Mouse (Mus musculus): ENCODE measurements around the gene Gdpgp1. TPM values are rescaled to one million over a fixed set of nuclear protein-coding genes. Genes with fewer than 3 reads are reported as not detected.

Gdpgp1 gene
- total and polyA plus RNA-seq, 3 experiments = 2.0 to 3.6 (median 3.0) TPM

DNA sequence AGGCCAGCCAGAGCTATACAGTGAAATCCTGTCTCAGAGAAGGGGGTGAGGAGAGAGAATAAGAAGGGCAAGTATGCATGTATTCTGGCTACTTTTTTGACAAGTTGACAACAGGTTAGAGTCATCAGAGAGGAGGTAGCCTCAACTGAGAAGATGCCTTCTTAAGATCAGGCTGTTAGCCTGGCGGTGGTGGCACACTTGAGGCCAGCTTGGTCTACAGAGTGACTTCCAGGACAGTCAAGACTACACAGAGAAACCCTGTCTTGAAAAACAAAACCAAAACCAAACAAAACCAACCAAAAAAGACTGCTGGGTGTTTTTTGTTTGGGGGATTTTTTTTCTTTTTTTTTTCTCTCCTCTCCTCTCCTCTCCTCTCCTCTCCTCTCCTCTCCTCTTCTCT lies 49.2 kb upstream of the Gdpgp1 start:
- Histone ChIP-seq H3K36me3 (replicated peaks in 1 of 2; ENCODE audit: control insufficient read depth in 1 of 2, insufficient read depth in 1 of 2, low read length in 1 of 2) (no peaks in the 10 kb centered on the region), H3K27ac (ENCODE audit: insufficient read depth, low read depth) (peak overlapping the region; percentile 77), H3K79me2 (replicated peaks; ENCODE audit: control insufficient read depth, extremely low read depth, insufficient read depth, poor library complexity, severe bottlenecking) (no peaks in the 10 kb centered on the region), H3K9ac (ENCODE audit: insufficient read depth, low read depth) (peak overlapping the region; percentile 9; the same call in 1 of the 2 replicates), H3K4me2 (ENCODE audit: insufficient read depth, low read depth, poor library complexity, severe bottlenecking) (no peak overlapping the region), H3K9me3 (replicated peaks; ENCODE audit: low read length) (peaks cover 4% of the 10 kb centered on the region), H3K27me3 (replicated peaks) (no peaks in the 10 kb centered on the region), H3K4me3 (replicated peaks in 1 of 3; ENCODE audit: low read depth in 2 of 3, low read length in 2 of 3, poor library complexity in 1 of 3) (no peak overlapping the region), H3K4me1 (ENCODE audit: control insufficient read depth in 1 of 2, insufficient read depth in 2 of 2) (peaks cover 13 to 62% of the 10 kb centered on the region in 2 experiments)
- DNase-seq (ENCODE audit: extremely low read depth) = no peak
- dilution Hi-C loops (cut with MboI; ENCODE audit: extremely low pct_ligation_motif_present, extremely low pct_unique_long_range_greater_than_20kb, low sequenced_read_pairs) = no loop called here
- in situ Hi-C loops (cut with MboI; ENCODE audit: low pct_ligation_motif_present, low pct_unique_long_range_greater_than_20kb, low sequenced_read_pairs) = no loop called here
- TF ChIP-seq ZNF384 (IDR thresholded peaks at IDR 0.05; ENCODE audit: low read depth, low read length) (peak; percentile 86), CTCF (conservative IDR thresholded peaks at IDR 0.05 in 1 of 2, IDR thresholded peaks at IDR 0.05 in 1 of 2; ENCODE audit: low read depth in 2 of 2, low read length in 2 of 2) (no peak), MEF2A (IDR thresholded peaks at IDR 0.05; ENCODE audit: borderline replicate concordance, low read depth, low read length) (peak; percentile 14; the same call in 1 of the 2 replicates)

DNA sequence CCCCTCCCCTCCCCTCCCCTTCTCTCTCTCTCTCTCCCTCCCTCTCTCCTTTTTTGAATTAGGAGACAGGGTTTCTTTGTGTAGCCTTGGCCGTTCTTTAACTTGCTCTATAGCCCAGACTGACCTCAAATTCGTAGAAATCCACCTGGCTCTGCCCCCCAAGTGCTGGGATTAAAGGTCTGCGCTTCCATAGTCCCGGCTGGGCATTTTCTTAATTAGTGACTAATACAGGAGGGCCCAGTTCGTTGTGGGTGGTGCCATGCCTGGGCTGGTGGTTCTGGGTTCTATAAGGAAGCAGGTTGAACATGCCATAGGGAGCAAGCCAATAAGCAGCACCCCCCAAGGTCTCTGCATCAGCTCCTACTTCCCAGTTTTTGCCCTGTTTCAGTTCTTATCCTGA lies 48.7 kb upstream of the Gdpgp1 start:
- H3K27ac ChIP-seq (ENCODE audit: insufficient read depth, low read depth) = no peak overlapping the region
- in situ Hi-C loops (cut with MboI; ENCODE audit: low pct_ligation_motif_present, low pct_unique_long_range_greater_than_20kb, low sequenced_read_pairs) (no loop called here), dilution Hi-C loops (cut with MboI; ENCODE audit: extremely low pct_ligation_motif_present, extremely low pct_unique_long_range_greater_than_20kb, low sequenced_read_pairs) (no loop called here)
- H3K9me3 ChIP-seq (replicated peaks; ENCODE audit: low read length) = no peaks in the 10 kb centered on the region
- peaks cover 13 to 60% of the 10 kb centered on the region in 2 experiments for H3K4me1 ChIP-seq (ENCODE audit: control insufficient read depth in 1 of 2, insufficient read depth in 2 of 2)
- DNase-seq (ENCODE audit: extremely low read depth) = no peak
- H3K4me2 ChIP-seq (ENCODE audit: insufficient read depth, low read depth, poor library complexity, severe bottlenecking) = no peak overlapping the region
- no peak overlapping the region for H3K4me3 ChIP-seq (replicated peaks in 1 of 3; ENCODE audit: low read depth in 2 of 3, low read length in 2 of 3, poor library complexity in 1 of 3)
- no peaks in the 10 kb centered on the region for H3K79me2 ChIP-seq (replicated peaks; ENCODE audit: control insufficient read depth, extremely low read depth, insufficient read depth, poor library complexity, severe bottlenecking)
- H3K9ac ChIP-seq (ENCODE audit: insufficient read depth, low read depth) = no peak overlapping the region
- no peaks in the 10 kb centered on the region for H3K36me3 ChIP-seq (replicated peaks in 1 of 2; ENCODE audit: control insufficient read depth in 1 of 2, insufficient read depth in 1 of 2, low read length in 1 of 2)
- no peaks in the 10 kb centered on the region for H3K27me3 ChIP-seq (replicated peaks)
- TF ChIP-seq KAT2A (IDR thresholded peaks at IDR 0.05; ENCODE audit: insufficient replicate concordance, low read length) (no peak), ZKSCAN1 (IDR thresholded peaks at IDR 0.05; ENCODE audit: borderline replicate concordance, low read depth, low read length) (no peak), JUND (conservative IDR thresholded peaks at IDR 0.05; ENCODE audit: low read depth, low read length) (no peak), SIN3A (IDR thresholded peaks at IDR 0.05; ENCODE audit: low read length) (no peak), POLR2AphosphoS2 (IDR thresholded peaks at IDR 0.05; ENCODE audit: low read depth, low read length) (no peak), MAZ (IDR thresholded peaks at IDR 0.05; ENCODE audit: low read depth, low read length) (no peak), NELFE (IDR thresholded peaks at IDR 0.05; ENCODE audit: low read depth, low read length) (no peak), UBTF (IDR thresholded peaks at IDR 0.05; ENCODE audit: low read depth, low read length) (no peak), USF1 (IDR thresholded peaks at IDR 0.05; ENCODE audit: low read depth, low read length) (no peak), ETS1 (conservative IDR thresholded peaks at IDR 0.05; ENCODE audit: low read depth, low read length) (no peak), NRF1 (IDR thresholded peaks at IDR 0.05; ENCODE audit: low read depth, low read length) (no peak), TCF12 (IDR thresholded peaks at IDR 0.05; ENCODE audit: low read depth, low read length) (no peak), ELF1 (IDR thresholded peaks at IDR 0.05; ENCODE audit: low read depth, low read length) (no peak), CTCF (conservative IDR thresholded peaks at IDR 0.05 in 1 of 2, IDR thresholded peaks at IDR 0.05 in 1 of 2; ENCODE audit: low read depth in 2 of 2, low read length in 2 of 2) (no peak), BHLHE40 (IDR thresholded peaks at IDR 0.05; ENCODE audit: low read depth, low read length) (no peak), HCFC1 (IDR thresholded peaks at IDR 0.05; ENCODE audit: low read depth, low read length) (no peak)
